Mouse (Mus musculus) adrenal gland, adult 2 months (tissue): Measurements from ENCODE around the gene Rpe65. TPM values are rescaled to one million over a fixed set of nuclear protein-coding genes. Genes with fewer than 3 reads are reported as not detected.

Experiments
- DNase-seq: peaks from one replicate; pipeline ENCODE4 v3.0.0; 2021
- long read RNA-seq: library from polyadenylated mRNA; stranded (forward); transcript quantifications from one replicate; pipeline ENCODE4 v2.0.0, GENCODE M21; 2021
- polyA plus RNA-seq: library from polyadenylated mRNA; depleted of rRNA; stranded (reverse); fragments of >200 nt; gene quantifications from 2 replicates; pipeline ENCODE4 v1.2.3, GENCODE M21; 2012; rRNA removed
- total RNA-seq, 2 experiments: library from RNA; stranded (reverse); gene quantifications; 2 replicates each; pipeline ENCODE4 v1.2.3; 2021

Rpe65 gene
- total RNA-seq (not detected), polyA plus RNA-seq (not detected in 2 replicates)
- long read RNA-seq: 0 reads

GRCm38 (mm10) chr3:159598875-159599274 lies at the start of gene Rpe65:
TSS of gene Rpe65 (plus strand) at chr3:159599175.
- no peak for DNase-seq

- DNase-seq: no peak
Measured at GRCm38 (mm10) chr3:159550224-159550623, 48.8 kb upstream of the Rpe65 start.

GRCm38 (mm10) chr3:159614977-159615376 lies 16.0 kb downstream of the Rpe65 start:
- DNase-seq: no peak

- no peak for DNase-seq
Measured at GRCm38 (mm10) chr3:159621026-159621425, 22.1 kb downstream of the Rpe65 start.

GRCm38 (mm10) chr3:159624010-159624409 lies 25.0 kb downstream of the Rpe65 start:
- DNase-seq: no peak

GRCm38 (mm10) chr3:159660741-159661140 lies 61.8 kb downstream of the Rpe65 start:
- peak; percentile 25 for DNase-seq

GRCm38 (mm10) chr3:159663333-159663732 lies 64.4 kb downstream of the Rpe65 start:
- DNase-seq: no peak

Other genes with a start within 250 kb of the Rpe65 start
- under 1 TPM; 0.35 to 0.84 TPM for gene Depdc1a, start 103.7 kb upstream of the Rpe65 start, total RNA-seq
- not detected in 2 replicates for gene Depdc1a, start 103.7 kb upstream of the Rpe65 start, polyA plus RNA-seq
- gene Wls, start 240.5 kb downstream of the Rpe65 start, total RNA-seq: 10 to 100 TPM; 50.2 to 58.5 TPM
- 4.4 and 4.5 TPM in 2 replicates for gene Wls, start 240.5 kb downstream of the Rpe65 start, polyA plus RNA-seq